Comparison of ENCODE assay signal across 8 mouse cellular contexts in genomic region chr10:93889976-93890375, GRCm38 (mm10). TPM values are rescaled to one million over a fixed set of nuclear protein-coding genes. Genes with fewer than 3 reads are reported as not detected.
DNase-seq lines count a peak whose midpoint lies in the region; ATAC-seq and TF ChIP-seq lines count a peak whose summit lies in the region.

No protein-coding gene starts in this region.

- H3K4me3 ChIP-seq in heart, postnatal 0 days (ENCODE audit: low read depth, low read length): peak overlapping the region; percentile 75
- H3K4me3 ChIP-seq in limb, embryonic 11.5 days (ENCODE audit: low read depth, low read length): peak overlapping the region; percentile 98
- peak overlapping the region; percentile 94 for H3K4me3 ChIP-seq in neural tube, embryonic 12.5 days

- H3K4me1 ChIP-seq in heart, postnatal 0 days (ENCODE audit: control insufficient read depth, insufficient read depth): peaks cover 6% of the 10 kb centered on the region; the same call in 1 of the 2 replicates
- H3K4me1 ChIP-seq in limb, embryonic 11.5 days (ENCODE audit: control insufficient read depth, insufficient read depth, low read length): no peaks in the 10 kb centered on the region
- H3K4me1 ChIP-seq in neural tube, embryonic 12.5 days: peaks cover 6% of the 10 kb centered on the region

- whole genome bisulfite sequencing in heart, postnatal 0 days: under 1% methylated on average over 22 of the region's 22 CpGs
- WGBS in limb, embryonic 11.5 days: under 1% methylated on average over 22 of the region's 22 CpGs
- under 1% methylated on average over 22 of the region's 22 CpGs for WGBS in neural tube, embryonic 12.5 days

- peak overlapping the region; percentile 91 for H3K9ac ChIP-seq in heart, postnatal 0 days (replicated peaks; ENCODE audit: low read depth, low read length)
- H3K9ac ChIP-seq in limb, embryonic 11.5 days (ENCODE audit: low read length): peak overlapping the region; percentile 94; the same call in 1 of the 2 replicates
- peak overlapping the region; percentile 90 for H3K9ac ChIP-seq in neural tube, embryonic 12.5 days

- peak overlapping the region; percentile 92 for H3K27ac ChIP-seq in heart, postnatal 0 days (ENCODE audit: low read depth)
- H3K27ac ChIP-seq in limb, embryonic 11.5 days (replicated peaks; ENCODE audit: low read depth, low read length): no peak overlapping the region
- H3K27ac ChIP-seq in neural tube, embryonic 12.5 days: no peak overlapping the region

- H3K4me2 ChIP-seq in heart, postnatal 0 days (ENCODE audit: low read depth, low read length): peak overlapping the region; percentile 89
- H3K4me2 ChIP-seq in limb, embryonic 11.5 days (ENCODE audit: low read depth, severe bottlenecking): peak overlapping the region; percentile 78
- H3K4me2 ChIP-seq in neural tube, embryonic 12.5 days (replicated peaks): peak overlapping the region; percentile 90

- TF ChIP-seq EP300 in heart, postnatal 0 days (IDR thresholded peaks at IDR 0.05; ENCODE audit: low read depth): no peak

- no peak for TF ChIP-seq CTCF in heart, postnatal 0 days (IDR thresholded peaks at IDR 0.05; ENCODE audit: low read depth)

- peak; percentile 32; the same call in 1 of the 2 replicates for ATAC-seq in cerebellum, adult (ENCODE audit: insufficient number of reproducible peaks, low FRiP score, low TSS enrichment)
- peak; percentile 8; the same call in 1 of the 2 replicates for ATAC-seq in heart, postnatal 0 days (ENCODE audit: insufficient read depth, low read depth)
- ATAC-seq in limb, embryonic 11.5 days (ENCODE audit: insufficient number of reproducible peaks, low FRiP score, low TSS enrichment, low read depth): no peak
- ATAC-seq in neural tube, embryonic 12.5 days (ENCODE audit: low FRiP score, low read depth): no peak

- no peaks in the 10 kb centered on the region for H3K27me3 ChIP-seq in heart, postnatal 0 days (ENCODE audit: control insufficient read depth, insufficient read depth, low read length)
- no peaks in the 10 kb centered on the region for H3K27me3 ChIP-seq in limb, embryonic 11.5 days (ENCODE audit: control insufficient read depth, insufficient read depth, low read length)
- no peaks in the 10 kb centered on the region for H3K27me3 ChIP-seq in neural tube, embryonic 12.5 days (replicated peaks)

- H3K9me3 ChIP-seq in heart, postnatal 0 days (replicated peaks; ENCODE audit: control insufficient read depth, low read length): no peaks in the 10 kb centered on the region
- no peaks in the 10 kb centered on the region for H3K9me3 ChIP-seq in limb, embryonic 11.5 days (ENCODE audit: control insufficient read depth, low read length)
- no peaks in the 10 kb centered on the region for H3K9me3 ChIP-seq in neural tube, embryonic 12.5 days

- no peak for DNase-seq in cerebellum, postnatal 36 days
- peak; percentile 65 for DNase-seq in right cerebral cortex, adult 2 months (ENCODE audit: low spot score in 2 of 2)
- no peak for DNase-seq in right cerebral cortex, postnatal 25 days
- DNase-seq in heart, postnatal 0 days (ENCODE audit: low spot score): no peak
- no peak for DNase-seq in limb, embryonic 11.5 days (ENCODE audit: low spot score)
- DNase-seq in cerebellum, adult 18-20 months: no peak

- peaks cover 20% of the 10 kb centered on the region for H3K36me3 ChIP-seq in heart, postnatal 0 days (replicated peaks; ENCODE audit: control insufficient read depth, insufficient read depth, low read length)
- H3K36me3 ChIP-seq in limb, embryonic 11.5 days (ENCODE audit: control insufficient read depth, insufficient read depth, low read length): peaks cover 14% of the 10 kb centered on the region; the same call in 1 of the 2 replicates
- H3K36me3 ChIP-seq in neural tube, embryonic 12.5 days: peaks cover 18% of the 10 kb centered on the region

RNA-seq across cellular contexts. Expression of gene Metap2, which starts 6.9 kb away (rescaled TPM):
- 22.0 and 37.9 TPM in 2 replicates for total RNA-seq in heart, postnatal 0 days (2014; rRNA removed; ENCODE audit: low replicate concordance)
- polyA plus RNA-seq in heart, postnatal 0 days (2015; fragmentation: Nextera tagmentation; extraction: Ambion mirVana): 141 and 151 TPM in 2 replicates
- polyA plus RNA-seq in limb, embryonic 11.5 days (2014; fragmentation: Nextera tagmentation; extraction: Ambion mirVana): 263 and 275 TPM in 2 replicates
- polyA plus RNA-seq in neural tube, embryonic 12.5 days (2016; fragmentation: Nextera tagmentation; extraction: Ambion mirVana): 191 and 201 TPM in 2 replicates

RNA-seq across cellular contexts. Expression of gene Usp44, which starts 58.6 kb away (rescaled TPM):
- total RNA-seq in heart, postnatal 0 days (2014; rRNA removed; ENCODE audit: low replicate concordance): not detected in 2 replicates
- not detected in 2 replicates for polyA plus RNA-seq in heart, postnatal 0 days (2015; fragmentation: Nextera tagmentation; extraction: Ambion mirVana)
- polyA plus RNA-seq in limb, embryonic 11.5 days (2014; fragmentation: Nextera tagmentation; extraction: Ambion mirVana): 1.3 and 1.9 TPM in 2 replicates
- 3.4 and 3.9 TPM in 2 replicates for polyA plus RNA-seq in neural tube, embryonic 12.5 days (2016; fragmentation: Nextera tagmentation; extraction: Ambion mirVana)

Comparison
In these comparisons a context has a peak if more than half of its experiments do, and no peak if none do; other contexts are left out.
1. DNase-seq: peak in right cerebral cortex, adult 2 months (2 of 2); none in cerebellum, postnatal 36 days (0 of 2), right cerebral cortex, postnatal 25 days (single experiment), heart, postnatal 0 days (single experiment), limb, embryonic 11.5 days (single experiment) and cerebellum, adult 18-20 months (0 of 2).
2. ATAC-seq: peak in cerebellum, adult (single experiment) and heart, postnatal 0 days (single experiment); none in limb, embryonic 11.5 days (single experiment) and neural tube, embryonic 12.5 days (single experiment).
3. Peak in every context shown above with its lines, with median percentiles within 50 percentile points of each other: H3K4me2 ChIP-seq, H3K4me3 ChIP-seq and H3K9ac ChIP-seq.